Mouse (Mus musculus): ENCODE measurements around the gene Iqgap2. TPM values are rescaled to one million over a fixed set of nuclear protein-coding genes. Genes with fewer than 3 reads are reported as not detected.

Gene Iqgap2
- polyA plus RNA-seq, 1 experiment from 2014 or later, result 3.4 TPM

- WGBS, result 59% methylated on average over 6 of the region's 6 CpGs
- no peak overlapping the region for H3K9ac ChIP-seq
- H3K9me3 ChIP-seq, result no peaks in the 10 kb centered on the region
- H3K4me3 ChIP-seq, result no peak overlapping the region
- no peak overlapping the region for H3K27ac ChIP-seq
- H3K4me2 ChIP-seq, result no peak overlapping the region
- no peak for ATAC-seq (replicated peaks)
- H3K27me3 ChIP-seq (replicated peaks), result no peaks in the 10 kb centered on the region
- H3K36me3 ChIP-seq (replicated peaks), result no peaks in the 10 kb centered on the region
- H3K4me1 ChIP-seq, result no peaks in the 10 kb centered on the region
These were observed 11.1 kb downstream of the Iqgap2 start for GRCm38 (mm10) chr13:95880633-95881032.

DNA sequence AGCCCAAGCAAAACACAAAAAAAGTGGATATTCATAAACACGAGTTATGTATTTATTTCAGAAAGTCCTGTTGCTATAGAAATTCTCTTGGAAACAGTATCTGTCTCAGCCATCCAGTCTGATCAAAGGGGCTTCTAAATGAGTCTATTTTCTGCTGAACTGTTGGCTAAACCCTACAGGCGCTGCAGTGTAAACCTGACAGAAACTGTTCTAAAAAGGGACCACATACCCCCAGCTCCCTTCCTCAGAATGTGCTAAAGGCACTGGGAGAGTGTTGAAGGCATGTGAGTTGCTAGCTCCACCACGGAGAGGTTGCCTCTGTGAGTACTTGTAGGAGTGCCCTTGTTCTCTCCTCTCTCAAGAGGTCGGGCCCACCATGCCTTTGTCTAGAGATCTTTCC is 19.7 kb downstream of the Iqgap2 start:
- Histone ChIP-seq H3K9ac (no peak overlapping the region), H3K27ac (no peak overlapping the region), H3K4me2 (no peak overlapping the region), H3K4me3 (no peak overlapping the region), H3K9me3 (no peaks in the 10 kb centered on the region), H3K27me3 (replicated peaks) (no peaks in the 10 kb centered on the region), H3K4me1 (peaks cover 28% of the 10 kb centered on the region), H3K36me3 (replicated peaks) (no peaks in the 10 kb centered on the region)
- 61% methylated on average over 4 of the region's 4 CpGs for WGBS
- ATAC-seq (replicated peaks), result no peak

GRCm38 (mm10) chr13:95870626-95871025 is 21.1 kb downstream of the Iqgap2 start:
- no peak for ATAC-seq (replicated peaks)
- Histone ChIP-seq H3K4me1 (peaks cover 28% of the 10 kb centered on the region), H3K4me3 (no peak overlapping the region)

GRCm38 (mm10) chr13:95868896-95869540 is 22.7 kb downstream of the Iqgap2 start:
- H3K27me3 ChIP-seq (replicated peaks), result no peaks in the 10 kb centered on the region
- H3K9me3 ChIP-seq, result no peaks in the 10 kb centered on the region
- WGBS, result 12% methylated on average over 8 of the region's 8 CpGs
- H3K4me1 ChIP-seq, result peaks cover 28% of the 10 kb centered on the region
- H3K9ac ChIP-seq, result no peak overlapping the region
- no peaks in the 10 kb centered on the region for H3K36me3 ChIP-seq (replicated peaks)
- no peak overlapping the region for H3K4me3 ChIP-seq
- H3K4me2 ChIP-seq, result peak overlapping the region; percentile 17
- ATAC-seq (replicated peaks), result peak; percentile 80
- peak overlapping the region; percentile 53 for H3K27ac ChIP-seq

More at GRCm38 (mm10) chr13:95870626-95871025, 21.1 kb downstream of the Iqgap2 start:
- Histone ChIP-seq H3K9me3 (no peaks in the 10 kb centered on the region), H3K27me3 (replicated peaks) (no peaks in the 10 kb centered on the region), H3K36me3 (replicated peaks) (no peaks in the 10 kb centered on the region), H3K9ac (no peak overlapping the region), H3K27ac (no peak overlapping the region), H3K4me2 (no peak overlapping the region)
- WGBS, result 82% methylated on average over 8 of the region's 8 CpGs

- Histone ChIP-seq H3K4me2 (no peak overlapping the region), H3K27ac (no peak overlapping the region), H3K4me1 (no peaks in the 10 kb centered on the region), H3K4me3 (no peak overlapping the region), H3K36me3 (replicated peaks) (no peaks in the 10 kb centered on the region), H3K9ac (no peak overlapping the region), H3K27me3 (replicated peaks) (no peaks in the 10 kb centered on the region), H3K9me3 (no peaks in the 10 kb centered on the region)
- 76% methylated on average over 8 of the region's 8 CpGs for WGBS
- no peak for ATAC-seq (replicated peaks)
These were observed 29.5 kb downstream of the Iqgap2 start for GRCm38 (mm10) chr13:95862201-95862600.

DNA sequence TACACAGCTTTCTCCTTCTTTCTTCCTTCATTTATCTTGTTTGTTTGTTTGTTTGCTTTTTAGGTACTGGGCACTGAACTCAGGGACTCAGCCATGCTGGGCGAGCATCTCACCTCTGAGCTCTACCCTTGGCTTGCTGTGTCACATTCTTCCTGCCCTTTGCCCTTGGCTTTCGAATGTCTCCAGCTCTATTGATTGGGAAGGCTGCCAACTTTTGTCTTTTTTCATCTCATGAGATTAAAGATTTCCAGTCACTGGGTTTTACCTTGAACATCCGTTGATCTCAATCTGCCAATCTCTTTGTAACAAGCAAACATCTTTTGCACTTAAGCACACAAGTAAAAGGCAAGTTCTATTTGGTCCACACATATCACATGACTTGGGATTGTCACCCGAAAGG is 32.5 kb downstream of the Iqgap2 start:
- H3K27ac ChIP-seq, result no peak overlapping the region
- H3K4me3 ChIP-seq, result no peak overlapping the region
- H3K9me3 ChIP-seq, result no peaks in the 10 kb centered on the region
- no peaks in the 10 kb centered on the region for H3K36me3 ChIP-seq (replicated peaks)
- ATAC-seq (replicated peaks), result no peak
- no peak overlapping the region for H3K9ac ChIP-seq
- H3K4me2 ChIP-seq, result no peak overlapping the region
- no peaks in the 10 kb centered on the region for H3K27me3 ChIP-seq (replicated peaks)
- WGBS, result 60% methylated on average over 4 of the region's 4 CpGs
- no peaks in the 10 kb centered on the region for H3K4me1 ChIP-seq

GRCm38 (mm10) chr13:95858866-95859265 is 32.9 kb downstream of the Iqgap2 start:
- Histone ChIP-seq H3K9ac (no peak overlapping the region), H3K4me1 (no peaks in the 10 kb centered on the region)

GRCm38 (mm10) chr13:95855537-95855936 is 36.2 kb downstream of the Iqgap2 start:
- no peaks in the 10 kb centered on the region for H3K4me1 ChIP-seq
- H3K36me3 ChIP-seq (replicated peaks), result no peaks in the 10 kb centered on the region
- no peak overlapping the region for H3K4me2 ChIP-seq
- H3K4me3 ChIP-seq, result no peak overlapping the region
- no peak for ATAC-seq (replicated peaks)
- H3K9ac ChIP-seq, result no peak overlapping the region
- no peak overlapping the region for H3K27ac ChIP-seq
- no peaks in the 10 kb centered on the region for H3K27me3 ChIP-seq (replicated peaks)
- H3K9me3 ChIP-seq, result no peaks in the 10 kb centered on the region
- WGBS, result 93% methylated on average over 4 of the region's 4 CpGs

More at GRCm38 (mm10) chr13:95858866-95859265, 32.9 kb downstream of the Iqgap2 start:
- H3K4me3 ChIP-seq, result no peak overlapping the region
- no peaks in the 10 kb centered on the region for H3K27me3 ChIP-seq (replicated peaks)
- no peak overlapping the region for H3K4me2 ChIP-seq
- ATAC-seq (replicated peaks), result no peak
- no peak overlapping the region for H3K27ac ChIP-seq
- no peaks in the 10 kb centered on the region for H3K36me3 ChIP-seq (replicated peaks)
- H3K9me3 ChIP-seq, result no peaks in the 10 kb centered on the region
- 88% methylated on average over 9 of the region's 9 CpGs for WGBS

GRCm38 (mm10) chr13:95851611-95852010 is 40.1 kb downstream of the Iqgap2 start:
- H3K36me3 ChIP-seq (replicated peaks), result no peaks in the 10 kb centered on the region
- H3K4me1 ChIP-seq, result peaks cover 3% of the 10 kb centered on the region; the same call in 1 of the 2 replicates
- no peak overlapping the region for H3K4me3 ChIP-seq
- no peak overlapping the region for H3K27ac ChIP-seq
- no peaks in the 10 kb centered on the region for H3K9me3 ChIP-seq
- no peaks in the 10 kb centered on the region for H3K27me3 ChIP-seq (replicated peaks)
- H3K9ac ChIP-seq, result no peak overlapping the region
- no peak overlapping the region for H3K4me2 ChIP-seq
- no peak for ATAC-seq (replicated peaks)
- 10% methylated on average over 4 of the region's 4 CpGs for WGBS

- no peak overlapping the region for H3K4me2 ChIP-seq
- no peaks in the 10 kb centered on the region for H3K36me3 ChIP-seq (replicated peaks)
- no peak overlapping the region for H3K9ac ChIP-seq
- peaks cover 3% of the 10 kb centered on the region; the same call in 1 of the 2 replicates for H3K4me1 ChIP-seq
- no peak overlapping the region for H3K4me3 ChIP-seq
- no peak for ATAC-seq (replicated peaks)
- no peaks in the 10 kb centered on the region for H3K9me3 ChIP-seq
- no peaks in the 10 kb centered on the region for H3K27me3 ChIP-seq (replicated peaks)
- no peak overlapping the region for H3K27ac ChIP-seq
- 77% methylated on average over 5 of the region's 5 CpGs for WGBS
These were observed 41.3 kb downstream of the Iqgap2 start for GRCm38 (mm10) chr13:95850451-95850850.

GRCm38 (mm10) chr13:95849501-95850007 is 42.2 kb downstream of the Iqgap2 start:
- Histone ChIP-seq H3K9me3 (no peaks in the 10 kb centered on the region), H3K36me3 (replicated peaks) (no peaks in the 10 kb centered on the region), H3K27me3 (replicated peaks) (no peaks in the 10 kb centered on the region), H3K9ac (no peak overlapping the region), H3K4me3 (no peak overlapping the region), H3K4me1 (peaks cover 3% of the 10 kb centered on the region; the same call in 1 of the 2 replicates), H3K4me2 (no peak overlapping the region), H3K27ac (no peak overlapping the region)
- ATAC-seq (replicated peaks), result peak; percentile 45; the same call in 1 of the 2 replicates
- WGBS, result 55% methylated on average over 7 of the region's 7 CpGs

DNA sequence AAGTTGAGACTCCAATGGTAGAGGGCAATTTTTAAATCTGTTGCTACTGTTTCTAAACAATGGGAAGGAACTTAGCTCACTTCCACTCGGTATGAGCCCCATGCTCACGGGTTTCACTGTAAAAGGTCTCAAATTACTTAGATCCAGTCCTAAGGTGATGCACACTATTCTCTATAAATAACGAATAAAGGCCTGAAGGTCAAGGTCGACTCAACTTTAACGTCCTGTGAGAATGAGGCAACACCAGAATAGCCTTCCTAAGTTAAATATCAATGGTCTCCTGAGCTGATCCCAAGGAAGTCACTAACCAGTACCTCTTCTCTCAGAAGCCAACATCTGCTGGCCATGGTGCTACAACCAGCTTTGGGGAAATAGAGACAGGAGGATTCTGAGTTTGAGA is 45.4 kb downstream of the Iqgap2 start:
- H3K4me2 ChIP-seq, result no peak overlapping the region
- H3K4me1 ChIP-seq, result peaks cover 3% of the 10 kb centered on the region; the same call in 1 of the 2 replicates
- 89% methylated on average over 5 of the region's 5 CpGs for WGBS
- H3K9me3 ChIP-seq, result no peaks in the 10 kb centered on the region
- no peak overlapping the region for H3K4me3 ChIP-seq
- H3K27ac ChIP-seq, result no peak overlapping the region
- H3K9ac ChIP-seq, result no peak overlapping the region
- no peaks in the 10 kb centered on the region for H3K36me3 ChIP-seq (replicated peaks)
- ATAC-seq (replicated peaks), result no peak
- no peaks in the 10 kb centered on the region for H3K27me3 ChIP-seq (replicated peaks)

DNA sequence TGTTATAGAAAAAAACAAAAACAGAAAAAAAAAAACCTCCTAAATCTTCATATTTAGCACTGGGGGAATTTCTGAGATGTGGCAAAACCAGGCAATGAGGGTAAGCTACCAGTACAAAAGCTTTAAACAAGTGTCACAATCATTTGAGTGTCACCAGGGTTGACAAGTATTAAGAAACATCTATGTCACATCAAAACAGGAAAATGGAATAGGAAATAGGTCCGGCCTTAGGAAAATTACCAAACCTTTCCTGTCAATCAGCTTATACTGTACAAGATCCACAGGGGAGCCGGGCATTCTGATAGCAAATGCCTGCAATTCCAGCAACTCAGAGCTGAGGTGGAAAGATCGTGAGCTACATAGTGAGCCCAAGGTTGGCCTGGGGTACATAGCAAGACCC is 46.8 kb downstream of the Iqgap2 start:
- no peak for ATAC-seq (replicated peaks)
- Histone ChIP-seq H3K27me3 (replicated peaks) (no peaks in the 10 kb centered on the region), H3K36me3 (replicated peaks) (no peaks in the 10 kb centered on the region), H3K9me3 (no peaks in the 10 kb centered on the region), H3K4me1 (peaks cover 3% of the 10 kb centered on the region; the same call in 1 of the 2 replicates), H3K4me2 (no peak overlapping the region), H3K27ac (no peak overlapping the region), H3K4me3 (no peak overlapping the region), H3K9ac (no peak overlapping the region)
- 77% methylated on average over 3 of the region's 3 CpGs for WGBS
